Mouse (Mus musculus): ENCODE measurements around the gene Stard13.

Stard13 gene

GRCm38 (mm10) chr5:151022026-151022425, 211.6 kb downstream of the Stard13 start:
- no peak for DNase-seq (ENCODE audit: low read depth, low spot score)

DNA sequence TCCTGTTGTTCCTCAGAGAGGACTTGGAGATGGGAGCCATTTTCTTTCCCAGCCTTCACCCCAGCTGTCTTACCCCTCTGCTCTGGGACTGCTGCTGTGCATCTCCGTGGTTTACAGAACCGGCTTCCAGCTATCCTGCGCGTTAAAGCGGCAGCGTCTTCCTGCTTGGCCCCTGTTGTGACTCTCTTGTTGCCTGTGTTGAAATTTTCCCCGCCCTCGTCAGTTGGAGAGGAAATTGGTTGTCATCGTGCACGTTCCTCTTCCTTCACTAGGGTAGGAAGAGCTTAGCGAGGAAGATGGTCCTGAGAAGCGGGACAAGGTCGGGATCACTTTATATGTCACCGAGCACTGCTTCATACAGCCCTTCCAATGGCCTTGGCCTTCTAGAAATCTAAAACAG, 212.8 kb downstream of the Stard13 start:
- peak; percentile 7 for DNase-seq (ENCODE audit: low read depth, low spot score)

- no peak for DNase-seq (ENCODE audit: low read depth, low spot score)
Measured at GRCm38 (mm10) chr5:151020031-151020820, 213.4 kb downstream of the Stard13 start.

DNA sequence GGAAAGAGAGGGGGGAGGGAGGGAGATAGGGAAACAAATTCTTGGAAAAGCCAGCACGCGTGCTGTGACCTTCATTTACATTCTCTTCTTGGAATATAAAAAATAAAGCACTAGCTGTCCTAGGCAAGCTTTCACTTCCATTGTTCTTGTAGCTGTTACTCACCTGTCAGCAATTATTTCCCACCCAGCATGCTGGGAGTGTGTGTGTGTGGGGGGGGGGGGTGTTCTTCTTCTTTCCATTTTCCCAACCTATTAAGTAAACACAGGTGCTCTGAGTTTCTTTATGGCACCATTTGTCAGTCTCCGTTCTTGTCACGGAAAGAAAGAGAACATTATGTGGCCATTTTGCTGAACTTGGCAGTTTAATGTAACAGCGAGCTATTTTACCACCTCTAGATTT, 214.7 kb downstream of the Stard13 start:
- DNase-seq (ENCODE audit: low read depth, low spot score), result no peak

GRCm38 (mm10) chr5:151018450-151018849, 215.2 kb downstream of the Stard13 start:
- DNase-seq (ENCODE audit: low read depth, low spot score), result no peak

GRCm38 (mm10) chr5:151004216-151004755, 229.3 kb downstream of the Stard13 start:
- no peak for DNase-seq (ENCODE audit: low read depth, low spot score)

DNA sequence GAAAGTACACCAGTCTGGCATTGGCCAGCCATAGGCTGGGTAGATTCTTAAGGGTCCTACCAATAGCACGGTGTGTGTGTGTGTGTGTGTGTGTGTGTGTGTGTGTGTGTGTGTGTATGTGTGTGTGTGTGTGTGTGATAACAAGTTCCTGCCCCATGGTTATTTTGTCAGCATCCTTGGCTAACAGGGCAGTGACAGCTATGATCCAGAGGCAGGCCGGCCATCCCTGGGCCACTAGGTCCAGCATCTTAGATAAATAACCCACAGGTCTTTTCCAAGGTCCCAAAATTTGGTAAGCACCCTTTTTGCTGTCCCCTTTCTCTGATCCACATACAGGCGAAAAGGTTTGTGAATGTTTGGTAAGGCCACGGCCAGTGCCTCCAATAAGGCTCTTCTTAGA, 231.6 kb downstream of the Stard13 start:
- DNase-seq (ENCODE audit: low read depth, low spot score), result no peak

GRCm38 (mm10) chr5:151001111-151001510, 232.5 kb downstream of the Stard13 start:
- DNase-seq (ENCODE audit: low read depth, low spot score), result no peak

DNA sequence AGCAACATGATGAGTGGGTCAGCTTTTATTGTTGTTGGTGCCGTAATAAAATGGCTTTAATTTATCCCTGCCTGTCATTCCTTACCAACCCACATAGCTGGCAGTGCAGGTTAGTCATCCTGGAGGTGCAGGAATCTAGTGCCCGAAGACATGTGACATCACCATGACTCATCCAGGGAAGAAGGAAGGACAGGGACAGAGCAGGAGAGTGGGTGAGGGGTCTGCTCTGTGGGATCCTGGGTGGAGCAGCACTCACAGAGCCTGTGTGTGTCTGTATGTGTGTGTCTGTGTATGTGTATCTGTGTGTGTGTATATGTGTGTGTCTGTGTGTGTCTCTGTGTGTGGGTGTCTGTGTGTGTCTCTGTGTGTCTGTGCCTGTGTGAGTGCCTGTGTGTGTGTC, 237.1 kb downstream of the Stard13 start:
- DNase-seq (ENCODE audit: low read depth, low spot score), result no peak

DNA sequence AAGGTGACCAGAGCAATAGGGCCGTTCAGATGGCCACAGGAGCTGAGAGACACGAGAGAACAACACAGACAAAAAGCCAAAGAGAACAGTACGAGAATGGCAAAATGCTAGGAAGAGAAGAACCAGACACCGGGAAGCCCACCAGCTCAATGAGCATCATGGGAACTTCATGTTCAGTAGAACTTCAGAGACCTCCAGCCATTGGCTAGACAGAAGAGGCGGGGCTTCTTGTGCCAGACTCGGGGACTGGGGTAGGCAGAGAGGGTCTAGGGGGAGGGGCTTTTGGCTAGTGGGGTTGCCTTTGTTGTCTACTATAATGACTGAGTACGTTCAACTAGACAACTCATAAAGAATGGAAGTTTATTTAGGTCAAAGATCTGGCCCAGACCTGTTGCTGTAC, 239.5 kb downstream of the Stard13 start:
- no peak for DNase-seq (ENCODE audit: low read depth, low spot score)
